Mouse (Mus musculus): ENCODE results near the gene Selenoi. TPM values are rescaled to one million over a fixed set of nuclear protein-coding genes. Genes with fewer than 3 reads are reported as not detected.

Selenoi gene
- polyA plus RNA-seq, 1 experiment: 10.4 TPM

DNA sequence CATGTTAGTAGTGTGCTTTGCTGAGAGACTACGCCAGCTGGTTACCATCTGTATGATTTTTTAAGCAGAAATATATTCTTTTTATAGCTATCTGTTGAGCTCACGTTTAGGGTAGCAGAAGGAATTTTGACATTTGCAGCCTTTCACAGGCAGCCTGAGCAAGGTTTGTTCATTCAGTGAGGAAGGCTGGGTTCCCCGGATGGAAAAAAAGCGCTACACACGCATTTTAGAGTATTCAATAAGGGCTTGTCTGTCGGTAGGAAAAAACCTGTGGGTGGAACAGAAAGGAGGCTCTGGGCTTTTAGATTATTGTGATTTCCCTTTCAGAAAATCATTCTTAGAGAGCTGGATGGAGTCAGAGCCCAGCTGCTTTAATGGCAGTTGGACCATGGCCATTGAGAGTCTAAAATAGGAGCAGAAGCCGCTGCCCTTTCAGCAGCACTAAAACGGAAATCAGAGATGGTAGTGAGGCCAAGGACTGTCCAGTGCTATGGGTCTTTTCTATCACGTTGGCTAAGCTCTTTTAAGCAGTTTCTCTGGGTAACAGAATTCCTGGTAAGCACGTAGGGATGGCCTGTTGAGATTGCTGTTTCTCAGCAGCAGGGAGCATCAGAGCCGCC, 38.3 kb downstream of the Selenoi start:
- H3K4me1 ChIP-seq (ENCODE audit: control insufficient read depth, insufficient read depth, insufficient read length, low read length): peaks cover 6% of the 10 kb centered on the region
- 0 out of 2 replicates have a peak overlapping the region, but pooled peaks have one; percentile 8 for H3K27ac ChIP-seq (replicated peaks; ENCODE audit: low read depth, low read length)
- no peak overlapping the region for H3K4me3 ChIP-seq (ENCODE audit: insufficient read depth, low read depth, low read length)

DNA sequence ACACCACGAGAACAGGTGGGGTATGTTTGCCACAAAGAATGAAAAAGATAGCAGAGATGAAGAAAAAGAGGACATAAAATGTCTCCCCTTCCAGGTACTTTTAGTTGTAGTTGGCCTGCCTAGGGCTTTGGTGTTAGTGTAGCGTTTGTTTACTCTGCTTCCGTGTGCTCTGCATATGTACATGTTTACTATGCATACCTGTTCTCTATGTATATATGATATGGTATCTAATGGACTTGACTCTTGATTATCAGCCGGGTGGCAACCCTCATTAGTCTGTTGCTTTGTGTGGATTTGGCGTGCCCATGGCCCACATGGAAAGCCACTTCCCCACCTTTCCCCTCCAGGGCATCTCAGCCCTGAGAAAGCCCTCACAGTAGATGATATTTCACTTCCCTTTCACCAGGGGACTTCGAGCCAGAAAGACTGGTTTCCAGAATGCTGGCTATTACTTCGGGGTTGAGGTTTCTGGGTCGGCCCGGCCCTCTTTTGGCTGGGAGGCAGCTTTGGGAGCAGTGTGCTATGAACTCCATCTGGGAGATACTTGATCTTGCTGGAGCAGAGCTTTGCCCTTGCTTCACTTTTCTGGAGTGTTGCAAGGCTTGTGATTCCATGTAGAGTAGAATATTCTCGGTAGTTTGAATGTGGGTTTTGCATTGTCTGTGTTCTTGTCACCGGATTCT, 39.4 kb downstream of the Selenoi start:
- no peak overlapping the region for H3K27ac ChIP-seq (replicated peaks; ENCODE audit: low read depth, low read length)

DNA sequence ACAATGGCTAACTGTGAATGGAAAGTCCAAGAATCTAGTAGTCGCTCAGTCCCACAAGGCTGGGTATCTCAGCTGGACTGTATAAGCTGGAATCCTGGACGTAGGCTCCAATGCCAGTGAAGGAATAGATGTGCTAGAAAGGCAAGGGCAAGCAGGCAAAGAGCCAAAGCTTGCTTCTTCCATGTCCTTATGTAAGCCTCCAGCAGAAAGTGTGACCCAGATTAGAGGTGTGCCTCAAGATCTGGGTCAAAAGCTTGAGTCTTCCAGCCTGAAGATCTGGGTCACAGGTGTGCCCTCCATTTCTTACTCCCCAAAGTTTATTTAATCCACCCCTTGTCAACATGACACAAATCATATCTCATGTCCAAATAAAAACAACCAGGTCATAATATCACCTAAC, 44.0 kb downstream of the Selenoi start:
- Histone ChIP-seq H3K27ac (replicated peaks; ENCODE audit: low read depth, low read length) (no peak overlapping the region), H3K4me1 (ENCODE audit: control insufficient read depth, insufficient read depth, insufficient read length, low read length) (peaks cover 3% of the 10 kb centered on the region), H3K4me3 (ENCODE audit: insufficient read depth, low read depth, low read length) (no peak overlapping the region)

More for the DNA sequence above, 39.4 kb downstream of the Selenoi start:
- peaks cover 6% of the 10 kb centered on the region for H3K4me1 ChIP-seq (ENCODE audit: control insufficient read depth, insufficient read depth, insufficient read length, low read length)
- H3K4me3 ChIP-seq (ENCODE audit: insufficient read depth, low read depth, low read length): no peak overlapping the region

GRCm38 (mm10) chr5:30278952-30279351, 46.6 kb downstream of the Selenoi start:
- H3K27ac ChIP-seq (replicated peaks; ENCODE audit: low read depth, low read length): no peak overlapping the region
- no peak overlapping the region for H3K4me3 ChIP-seq (ENCODE audit: insufficient read depth, low read depth, low read length)
- H3K4me1 ChIP-seq (ENCODE audit: control insufficient read depth, insufficient read depth, insufficient read length, low read length): no peaks in the 10 kb centered on the region

DNA sequence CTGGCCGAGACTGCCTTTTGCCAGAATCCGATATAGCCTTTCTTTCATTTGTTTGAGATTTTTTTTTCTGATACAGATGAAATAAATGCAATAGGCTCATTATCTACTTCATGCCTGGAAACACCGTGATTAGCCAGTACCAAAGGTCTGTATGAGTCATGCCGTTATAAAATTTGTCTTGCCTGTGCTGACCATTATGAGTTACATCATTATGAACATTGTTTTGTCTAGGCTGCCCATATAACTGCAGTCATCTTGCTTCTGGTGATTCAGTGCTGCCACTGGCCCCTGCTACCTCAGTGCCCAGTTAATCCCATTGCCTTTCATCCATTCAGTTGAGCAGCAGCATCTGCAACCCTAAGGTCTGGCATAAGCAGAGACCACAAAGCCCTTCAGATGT, 47.1 kb downstream of the Selenoi start:
- Histone ChIP-seq H3K4me1 (ENCODE audit: control insufficient read depth, insufficient read depth, insufficient read length, low read length) (no peaks in the 10 kb centered on the region), H3K27ac (replicated peaks; ENCODE audit: low read depth, low read length) (no peak overlapping the region), H3K4me3 (ENCODE audit: insufficient read depth, low read depth, low read length) (no peak overlapping the region)

DNA sequence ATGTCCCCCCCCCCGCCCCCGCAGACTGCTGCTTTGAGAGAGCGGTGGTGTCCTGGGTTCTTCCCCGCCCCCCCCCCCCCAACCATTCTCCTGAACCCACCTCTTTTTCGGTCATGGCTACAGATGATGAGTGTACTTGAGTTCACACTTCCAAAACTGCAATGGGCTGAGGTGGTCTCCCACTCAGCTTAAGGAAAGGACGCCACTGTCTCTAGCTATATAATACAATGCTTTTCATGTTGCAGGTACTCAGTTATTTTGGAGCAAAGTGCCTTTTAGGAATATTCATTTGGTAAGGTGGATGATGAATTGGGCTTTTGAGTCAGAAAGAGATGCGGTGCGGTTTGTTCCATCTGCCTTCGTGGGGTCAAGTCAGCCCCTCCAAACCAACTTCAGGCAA, 48.5 kb downstream of the Selenoi start:
- no peak overlapping the region for H3K4me3 ChIP-seq (ENCODE audit: insufficient read depth, low read depth, low read length)
- H3K4me1 ChIP-seq (ENCODE audit: control insufficient read depth, insufficient read depth, insufficient read length, low read length): no peaks in the 10 kb centered on the region
- H3K27ac ChIP-seq (replicated peaks; ENCODE audit: low read depth, low read length): no peak overlapping the region

GRCm38 (mm10) chr5:30281291-30281732, 48.9 kb downstream of the Selenoi start, which contains the start of gene Drc1:
Gene Drc1 (plus strand): TSS chr5:30281388.
- Histone ChIP-seq H3K4me3 (ENCODE audit: insufficient read depth, low read depth, low read length) (no peak within 1 kb of the TSS), H3K4me1 (ENCODE audit: control insufficient read depth, insufficient read depth, insufficient read length, low read length) (no peaks in the 10 kb centered on the region), H3K27ac (replicated peaks; ENCODE audit: low read depth, low read length) (no peak within 1 kb of the TSS)

GRCm38 (mm10) chr5:30285944-30286799, 53.8 kb downstream of the Selenoi start:
- Histone ChIP-seq H3K27ac (replicated peaks; ENCODE audit: low read depth, low read length) (no peak overlapping the region), H3K4me1 (ENCODE audit: control insufficient read depth, insufficient read depth, insufficient read length, low read length) (no peaks in the 10 kb centered on the region), H3K4me3 (ENCODE audit: insufficient read depth, low read depth, low read length) (no peak overlapping the region)

GRCm38 (mm10) chr5:30287106-30287882, 54.9 kb downstream of the Selenoi start:
- H3K4me1 ChIP-seq (ENCODE audit: control insufficient read depth, insufficient read depth, insufficient read length, low read length): no peaks in the 10 kb centered on the region
- no peak overlapping the region for H3K4me3 ChIP-seq (ENCODE audit: insufficient read depth, low read depth, low read length)
- H3K27ac ChIP-seq (replicated peaks; ENCODE audit: low read depth, low read length): no peak overlapping the region

Other genes starting within 250 kb of the Selenoi start
- not detected in 2 replicates for gene Il6, start 219.5 kb upstream of the Selenoi start, polyA plus RNA-seq (2012; ENCODE audit: insufficient read depth, insufficient read length, missing spikeins)
- gene Tyms, start 159.0 kb upstream of the Selenoi start, polyA plus RNA-seq (2012; ENCODE audit: insufficient read depth, insufficient read length, missing spikeins): 5.2 and 8.3 TPM in 2 replicates
- not detected in 2 replicates for gene Garem2, start 127.4 kb upstream of the Selenoi start, polyA plus RNA-seq (2012; ENCODE audit: insufficient read depth, insufficient read length, missing spikeins)
- gene 3110082J24Rik, start 126.5 kb upstream of the Selenoi start, polyA plus RNA-seq (2012; ENCODE audit: insufficient read depth, insufficient read length, missing spikeins): not detected in 2 replicates
- gene Hadha, start 77.4 kb upstream of the Selenoi start, polyA plus RNA-seq (2012; ENCODE audit: insufficient read depth, insufficient read length, missing spikeins): 1,889 and 2,102 TPM in 2 replicates
- 4,023 and 4,386 TPM in 2 replicates for gene Hadhb, start 77.3 kb upstream of the Selenoi start, polyA plus RNA-seq (2012; ENCODE audit: insufficient read depth, insufficient read length, missing spikeins)
- gene Adgrf3, start 26.9 kb upstream of the Selenoi start, polyA plus RNA-seq (2012; ENCODE audit: insufficient read depth, insufficient read length, missing spikeins): not detected in 2 replicates
- not detected in 2 replicates for gene Drc1, start 48.8 kb downstream of the Selenoi start, polyA plus RNA-seq (2012; ENCODE audit: insufficient read depth, insufficient read length, missing spikeins)
- gene Otof, start 229.4 kb downstream of the Selenoi start, polyA plus RNA-seq (2012; ENCODE audit: insufficient read depth, insufficient read length, missing spikeins): not detected in 2 replicates
- not detected in 2 replicates for gene 1700001C02Rik, start 233.5 kb downstream of the Selenoi start, polyA plus RNA-seq (2012; ENCODE audit: insufficient read depth, insufficient read length, missing spikeins)

Measured in brown adipose tissue, adult 24 weeks (tissue).